Mouse (Mus musculus) E14TG2a.4 (cell line): ENCODE results near the gene Serpine1.

ENCODE experiments used
- CTCF ChIP-seq: conservative IDR thresholded peaks from 2 replicates; pipeline ENCODE4 v1.5.1; 2014; ENCODE audit warnings: low read length
- POU5F1 ChIP-seq: IDR thresholded peaks from 2 replicates; pipeline ENCODE4 v1.6.1; 2014; ENCODE audit warnings: low read length, borderline replicate concordance

- TF ChIP-seq CTCF, result no peak
- TF ChIP-seq POU5F1, result no peak
These were observed 35.9 kb downstream of the Serpine1 start for GRCm38 (mm10) chr5:137036211-137036610.
